Comparison of ENCODE assay signal across 10 mouse cellular contexts in genomic region chr14:100211036-100211825, GRCm38 (mm10).
DNase-seq lines count a peak whose midpoint lies in the region; ATAC-seq and TF ChIP-seq lines count a peak whose summit lies in the region.
"Had no signal": no experiment of that assay in that cellular context is flagged by ENCODE, and none has a peak within 500 bp of the region (broad histone marks: within the 10 kb centered on the region; RNA-seq: fewer than 3 reads in every experiment).

No protein-coding gene starts in this region.

- H3K27ac ChIP-seq in hindbrain, embryonic 13.5 days: peak overlapping the region; percentile 36; the same call in 1 of the 2 replicates
- no peak overlapping the region for H3K27ac ChIP-seq in hindbrain, embryonic 12.5 days
- H3K27ac ChIP-seq in embryonic facial prominence, embryonic 14.5 days (replicated peaks; ENCODE audit: low read depth, low read length): no peak overlapping the region; the same call in 1 of the 2 replicates
- H3K27ac ChIP-seq in heart, embryonic 13.5 days (replicated peaks): peak overlapping the region; percentile 72
- H3K27ac ChIP-seq in midbrain, embryonic 13.5 days: 0 out of 2 replicates have a peak overlapping the region, but pooled peaks have one; percentile 19
- H3K27ac ChIP-seq in stomach, postnatal 0 days (replicated peaks): no peak overlapping the region
- H3K27ac ChIP-seq: neural tube, embryonic 13.5 days had no signal

- peaks cover 25% of the 10 kb centered on the region for H3K4me1 ChIP-seq in hindbrain, embryonic 13.5 days (replicated peaks)
- peaks cover 9% of the 10 kb centered on the region for H3K4me1 ChIP-seq in hindbrain, embryonic 12.5 days
- H3K4me1 ChIP-seq in embryonic facial prominence, embryonic 14.5 days (ENCODE audit: control insufficient read depth, insufficient read depth, low read length): no peaks in the 10 kb centered on the region; the same call in 1 of the 2 replicates
- peaks cover 24% of the 10 kb centered on the region for H3K4me1 ChIP-seq in heart, embryonic 13.5 days
- peaks cover 35% of the 10 kb centered on the region for H3K4me1 ChIP-seq in midbrain, embryonic 13.5 days (replicated peaks)
- H3K4me1 ChIP-seq in stomach, postnatal 0 days (replicated peaks; ENCODE audit: control insufficient read depth, insufficient read depth): no peaks in the 10 kb centered on the region

- ATAC-seq in hindbrain, embryonic 13.5 days (ENCODE audit: low FRiP score): peak; percentile 50; the same call in 1 of the 2 replicates
- no peak for ATAC-seq in hindbrain, embryonic 12.5 days (ENCODE audit: low FRiP score)
- ATAC-seq in embryonic facial prominence, embryonic 14.5 days (ENCODE audit: low read depth): peak; percentile 36
- ATAC-seq in heart, embryonic 13.5 days (ENCODE audit: extremely low read depth, insufficient number of reproducible peaks, low FRiP score, low TSS enrichment): no peak
- ATAC-seq in midbrain, embryonic 13.5 days: peak; percentile 68; the same call in 1 of the 2 replicates
- no peak for ATAC-seq in stomach, postnatal 0 days (ENCODE audit: low FRiP score, low TSS enrichment)

- no peaks in the 10 kb centered on the region for H3K9me3 ChIP-seq in hindbrain, embryonic 13.5 days
- no peaks in the 10 kb centered on the region for H3K9me3 ChIP-seq in hindbrain, embryonic 12.5 days (replicated peaks)
- H3K9me3 ChIP-seq in embryonic facial prominence, embryonic 14.5 days (ENCODE audit: control insufficient read depth, low read length): no peaks in the 10 kb centered on the region
- no peaks in the 10 kb centered on the region for H3K9me3 ChIP-seq in heart, embryonic 13.5 days
- H3K9me3 ChIP-seq in midbrain, embryonic 13.5 days: no peaks in the 10 kb centered on the region
- no peaks in the 10 kb centered on the region for H3K9me3 ChIP-seq in stomach, postnatal 0 days (ENCODE audit: control insufficient read depth, low read length)
- H3K9me3 ChIP-seq: neural tube, embryonic 13.5 days had no signal

- H3K9ac ChIP-seq in hindbrain, embryonic 13.5 days: no peak overlapping the region
- no peak overlapping the region for H3K9ac ChIP-seq in hindbrain, embryonic 12.5 days
- H3K9ac ChIP-seq in embryonic facial prominence, embryonic 14.5 days (ENCODE audit: low read depth, low read length): no peak overlapping the region
- H3K9ac ChIP-seq in heart, embryonic 13.5 days: no peak overlapping the region
- no peak overlapping the region for H3K9ac ChIP-seq in midbrain, embryonic 13.5 days (replicated peaks)
- H3K9ac ChIP-seq in stomach, postnatal 0 days (ENCODE audit: low read length): no peak overlapping the region
- H3K9ac ChIP-seq: neural tube, embryonic 13.5 days had no signal

- no peaks in the 10 kb centered on the region for H3K36me3 ChIP-seq in hindbrain, embryonic 13.5 days
- no peaks in the 10 kb centered on the region for H3K36me3 ChIP-seq in hindbrain, embryonic 12.5 days
- no peaks in the 10 kb centered on the region for H3K36me3 ChIP-seq in embryonic facial prominence, embryonic 14.5 days (ENCODE audit: control insufficient read depth, insufficient read depth, low read length)
- H3K36me3 ChIP-seq in heart, embryonic 13.5 days: no peaks in the 10 kb centered on the region
- H3K36me3 ChIP-seq in midbrain, embryonic 13.5 days: 0 out of 2 replicates have a peak, but pooled peaks cover 3% of the 10 kb centered on the region
- H3K36me3 ChIP-seq in stomach, postnatal 0 days (ENCODE audit: control insufficient read depth, insufficient read depth, low read length): no peaks in the 10 kb centered on the region

- TF ChIP-seq EP300 in stomach, postnatal 0 days (optimal IDR thresholded peaks at IDR 0.05): no peak

- H3K4me2 ChIP-seq in hindbrain, embryonic 13.5 days: no peak overlapping the region
- H3K4me2 ChIP-seq in hindbrain, embryonic 12.5 days (replicated peaks): no peak overlapping the region
- H3K4me2 ChIP-seq in embryonic facial prominence, embryonic 14.5 days (ENCODE audit: low read depth, low read length): no peak overlapping the region
- H3K4me2 ChIP-seq in heart, embryonic 13.5 days: peak overlapping the region; percentile 32
- H3K4me2 ChIP-seq in midbrain, embryonic 13.5 days (replicated peaks): no peak overlapping the region
- 0 out of 2 replicates have a peak overlapping the region, but pooled peaks have one; percentile 5 for H3K4me2 ChIP-seq in stomach, postnatal 0 days (replicated peaks; ENCODE audit: low read depth)
- H3K4me2 ChIP-seq: neural tube, embryonic 13.5 days had no signal

- no peaks in the 10 kb centered on the region for H3K27me3 ChIP-seq in hindbrain, embryonic 13.5 days
- H3K27me3 ChIP-seq in hindbrain, embryonic 12.5 days: no peaks in the 10 kb centered on the region
- no peaks in the 10 kb centered on the region for H3K27me3 ChIP-seq in embryonic facial prominence, embryonic 14.5 days (replicated peaks; ENCODE audit: control insufficient read depth, insufficient read depth, low read length)
- H3K27me3 ChIP-seq in heart, embryonic 13.5 days (replicated peaks): no peaks in the 10 kb centered on the region
- no peaks in the 10 kb centered on the region for H3K27me3 ChIP-seq in midbrain, embryonic 13.5 days
- no peaks in the 10 kb centered on the region for H3K27me3 ChIP-seq in stomach, postnatal 0 days (ENCODE audit: control insufficient read depth, insufficient read depth, low read length)
- H3K27me3 ChIP-seq: neural tube, embryonic 13.5 days had no signal

- WGBS in hindbrain, embryonic 13.5 days: 66% methylated on average over 11 of the region's 11 CpGs
- 67% methylated on average over 11 of the region's 11 CpGs for WGBS in hindbrain, embryonic 12.5 days
- WGBS in embryonic facial prominence, embryonic 14.5 days: 52% methylated on average over 11 of the region's 11 CpGs
- 39% methylated on average over 11 of the region's 11 CpGs for WGBS in heart, embryonic 13.5 days
- WGBS in midbrain, embryonic 13.5 days: 51% methylated on average over 11 of the region's 11 CpGs
- WGBS in stomach, postnatal 0 days: 59% methylated on average over 11 of the region's 11 CpGs

- peak; percentile 32 to 38 for DNase-seq in adrenal gland, adult 18-20 months (ENCODE audit: low spot score in 2 of 2)
- peak; percentile 62 for DNase-seq in embryonic facial prominence, embryonic 14.5 days (ENCODE audit: low spot score)
- DNase-seq in layer of hippocampus, adult 9-11 months: peak; percentile 87
- DNase-seq in stomach, postnatal 0 days (ENCODE audit: low spot score): no peak

- no peak overlapping the region for H3K4me3 ChIP-seq in hindbrain, embryonic 13.5 days
- no peak overlapping the region for H3K4me3 ChIP-seq in hindbrain, embryonic 12.5 days
- no peak overlapping the region for H3K4me3 ChIP-seq in embryonic facial prominence, embryonic 14.5 days (ENCODE audit: low read depth, low read length)
- 0 out of 2 replicates have a peak overlapping the region, but pooled peaks have one; percentile 4 for H3K4me3 ChIP-seq in heart, embryonic 13.5 days
- no peak overlapping the region for H3K4me3 ChIP-seq in midbrain, embryonic 13.5 days (replicated peaks)
- H3K4me3 ChIP-seq in stomach, postnatal 0 days (ENCODE audit: low read depth, low read length): no peak overlapping the region
- H3K4me3 ChIP-seq: erythroblast, embryonic 14.5 days; neural tube, embryonic 13.5 days had no signal

- TF ChIP-seq CTCF in stomach, postnatal 0 days (IDR thresholded peaks at IDR 0.05; ENCODE audit: low read depth): no peak

Comparison
In these comparisons a context has a peak if more than half of its experiments do, and no peak if none do; other contexts are left out.
1. ATAC-seq: peak in hindbrain, embryonic 13.5 days (single experiment), embryonic facial prominence, embryonic 14.5 days (single experiment) and midbrain, embryonic 13.5 days (single experiment); none in hindbrain, embryonic 12.5 days (single experiment), heart, embryonic 13.5 days (single experiment) and stomach, postnatal 0 days (single experiment).
2. H3K27ac ChIP-seq: peak in hindbrain, embryonic 13.5 days (single experiment), heart, embryonic 13.5 days (single experiment) and midbrain, embryonic 13.5 days (single experiment); none in hindbrain, embryonic 12.5 days (single experiment), embryonic facial prominence, embryonic 14.5 days (single experiment) and stomach, postnatal 0 days (single experiment).
3. H3K4me2 ChIP-seq: peak in heart, embryonic 13.5 days (single experiment) and stomach, postnatal 0 days (single experiment); none in hindbrain, embryonic 13.5 days (single experiment), hindbrain, embryonic 12.5 days (single experiment), embryonic facial prominence, embryonic 14.5 days (single experiment) and midbrain, embryonic 13.5 days (single experiment).